Mouse (Mus musculus) midbrain, postnatal 0 days (tissue): ENCODE measurements around the gene Izumo1. TPM values are rescaled to one million over a fixed set of nuclear protein-coding genes. Genes with fewer than 3 reads are reported as not detected.
A peak's percentile ranks its signal among the peaks of the same experiment; 100 is the strongest.

Experiments
- ATAC-seq: fragments of 200-750 bp; cut with Nextera tagmentation; 2 replicates; pipeline ENCODE4 v1.8.0; 2017; ENCODE audit warnings: moderate number of reproducible peaks, mild to moderate bottlenecking, moderate TSS enrichment, moderate library complexity; ENCODE audit not compliant: low FRiP score
- DNase-seq: peaks from one replicate; pipeline ENCODE4 v3.0.0-alpha.2; 2015; ENCODE audit warnings: low spot score
- H3K27ac ChIP-seq: fragments of 300-500 bp; sonication (generic); 2 replicates; pipeline ENCODE4 v1.5.1; 2014; ENCODE audit warnings: low read depth, mild to moderate bottlenecking, low read length, mixed read lengths
- H3K27me3 ChIP-seq: fragments of 300-500 bp; sonication (generic); 2 replicates; pipeline ENCODE4 v1.6.1; 2014; ENCODE audit warnings: low read length, control low read depth, mixed read lengths; ENCODE audit not compliant: insufficient read depth
- H3K36me3 ChIP-seq: fragments of 300-500 bp; sonication (generic); 2 replicates; pipeline ENCODE4 v1.6.1; 2014; ENCODE audit warnings: low read length, control low read depth, mixed read lengths; ENCODE audit not compliant: insufficient read depth
- H3K4me1 ChIP-seq: fragments of 300-500 bp; sonication (generic); 2 replicates; pipeline ENCODE4 v1.6.1; 2014; ENCODE audit warnings: mild to moderate bottlenecking, control low read depth, antibody characterized with exemption, low read length, mixed read lengths; ENCODE audit not compliant: insufficient read depth
- H3K4me2 ChIP-seq: fragments of 300-500 bp; sonication (generic); 2 replicates; pipeline ENCODE4 v1.6.1; 2014; ENCODE audit warnings: low read depth, mild to moderate bottlenecking, low read length, mixed read lengths; ENCODE audit not compliant: poor library complexity, severe bottlenecking
- H3K4me3 ChIP-seq: fragments of 300-500 bp; sonication (generic); 2 replicates; pipeline ENCODE4 v1.5.1; 2014; ENCODE audit warnings: low read depth, mild to moderate bottlenecking, low read length, moderate library complexity
- H3K9ac ChIP-seq: fragments of 300-500 bp; sonication (generic); replicated peaks from 2 replicates; pipeline ENCODE4 v1.6.1; 2014; ENCODE audit warnings: mild to moderate bottlenecking, low read length, moderate library complexity, mixed read lengths; ENCODE audit not compliant: poor library complexity, severe bottlenecking
- H3K9me3 ChIP-seq: fragments of 300-500 bp; sonication (generic); 2 replicates; pipeline ENCODE4 v1.6.1; 2016; ENCODE audit warnings: low read length, control low read depth
- CTCF ChIP-seq: IDR thresholded peaks from 2 replicates; pipeline ENCODE4 v1.5.1; 2016; ENCODE audit warnings: antibody characterized with exemption, mild to moderate bottlenecking
- WGBS: fragments of 180-500 bp; shearing (Covaris S2); extraction: QIAGEN DNeasy Blood & Tissue Kit; methylation state at CpG from one replicate; pipeline ENCODE4 v1.1.7; 2014; 5-methylcytosine and 5-hydroxymethylcytosine counted together
- polyA plus RNA-seq: library from polyadenylated mRNA; unstranded; fragments of >200 nt; fragmentation: Nextera tagmentation; extraction: Ambion mirVana; gene quantifications from 2 replicates; pipeline ENCODE4 v1.2.1, GENCODE M21; 2015
- total RNA-seq: library from RNA; depleted of rRNA; stranded (reverse); fragments of >200 nt; gene quantifications from 2 replicates; pipeline ENCODE4 v1.2.3, GENCODE M21; 2014

The Izumo1 gene
- total and polyA plus RNA-seq, 2 experiments from 2014 or later = 0.11 TPM; not detected in 1

DNA sequence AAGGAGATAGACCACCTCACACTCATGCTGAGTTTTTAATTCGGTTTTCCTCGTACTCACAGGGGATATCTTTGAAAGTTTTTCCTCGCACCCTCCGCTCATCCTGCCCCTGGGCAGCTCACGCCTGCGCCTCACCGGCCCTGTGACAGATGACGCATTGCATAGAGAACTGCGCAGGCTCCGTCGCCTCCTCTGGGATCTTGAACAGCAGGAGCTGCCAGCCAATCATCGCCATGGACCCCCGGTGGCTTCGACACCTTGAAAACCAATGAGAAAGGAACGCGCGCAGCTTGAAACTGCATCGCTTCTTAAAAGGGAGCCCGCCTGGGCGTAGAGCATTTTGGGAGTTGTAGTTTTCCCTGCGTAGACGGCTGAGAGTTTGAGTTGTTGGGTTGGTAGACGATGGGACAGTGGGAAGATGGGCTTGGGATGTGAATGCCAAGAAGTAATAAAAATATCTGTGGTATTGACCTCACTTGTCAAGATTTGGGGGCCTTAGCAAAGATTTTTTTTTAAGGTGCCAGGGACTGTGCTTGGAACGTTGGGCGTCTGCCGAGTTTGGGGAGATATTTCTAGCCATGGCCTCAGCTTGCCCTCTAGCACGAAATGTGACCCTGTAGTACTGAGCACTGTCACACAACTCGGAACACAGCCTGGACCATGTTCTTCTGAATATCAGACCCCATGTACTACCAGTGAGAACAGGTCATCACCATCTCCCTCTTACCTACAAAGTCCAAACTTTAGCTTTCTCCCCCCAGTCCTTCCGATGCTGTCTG lies 17.2 kb downstream of the Izumo1 start:
- DNase-seq = peak; percentile 99
- H3K27ac ChIP-seq = peak overlapping the region; percentile 38; the same call in 1 of the 2 replicates
- peak; percentile 86 for ATAC-seq
- 21% methylated on average over 29 of the region's 29 CpGs for WGBS
- H3K9me3 ChIP-seq = no peaks in the 10 kb centered on the region
- H3K36me3 ChIP-seq = peaks cover 17% of the 10 kb centered on the region; the same call in 1 of the 2 replicates
- TF ChIP-seq CTCF = no peak
- H3K4me2 ChIP-seq = peak overlapping the region; percentile 49
- H3K9ac ChIP-seq = peak overlapping the region; percentile 14; the same call in 1 of the 2 replicates
- no peaks in the 10 kb centered on the region for H3K27me3 ChIP-seq
- peak overlapping the region; percentile 29; the same call in 1 of the 2 replicates for H3K4me3 ChIP-seq
- H3K4me1 ChIP-seq = peaks cover 11% of the 10 kb centered on the region; the same call in 1 of the 2 replicates

DNA sequence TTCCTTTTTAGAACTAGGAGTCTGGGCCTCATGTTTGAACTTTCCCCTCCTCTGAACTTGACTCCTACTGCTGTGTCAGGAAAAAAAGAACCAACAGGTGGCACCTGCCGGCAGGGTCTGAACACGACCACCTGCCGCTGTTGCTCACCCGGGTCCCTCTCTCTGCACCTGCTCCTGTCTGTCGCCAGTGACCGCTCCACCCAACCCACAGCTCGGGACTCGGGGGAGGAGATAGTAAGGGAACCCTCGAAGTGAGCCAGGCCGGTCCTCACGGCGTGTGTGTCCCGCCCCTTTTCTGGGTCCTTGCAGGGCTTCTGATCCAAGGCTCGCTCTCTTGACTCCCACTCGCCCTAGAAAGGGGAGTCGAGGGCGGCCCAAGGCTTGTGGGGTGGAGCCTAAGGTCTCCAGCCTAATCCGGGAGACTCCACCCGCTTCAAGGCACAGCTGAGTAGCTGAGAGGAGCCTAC lies 18.0 kb downstream of the Izumo1 start, which contains the start of gene Mamstr:
Gene Mamstr, plus strand, starts transcription at position 417 of the 467 bp plus-strand sequence.
- Histone ChIP-seq H3K27me3 (no peaks in the 10 kb centered on the region), H3K4me3 (no peak within 1 kb of the TSS), H3K9ac (no peak within 1 kb of the TSS), H3K4me1 (peaks cover 11% of the 10 kb centered on the region; the same call in 1 of the 2 replicates), H3K27ac (0 out of 2 replicates have a peak within 1 kb of the TSS, but pooled peaks have one; percentile 3), H3K4me2 (no peak within 1 kb of the TSS), H3K36me3 (peaks cover 17% of the 10 kb centered on the region; the same call in 1 of the 2 replicates), H3K9me3 (no peaks in the 10 kb centered on the region)
- DNase-seq (no peak), ATAC-seq (no peak)
- TF ChIP-seq CTCF = no peak
- 21% methylated on average over 19 of the region's 19 CpGs for WGBS

- Histone ChIP-seq H3K4me3 (no peak overlapping the region), H3K27me3 (no peaks in the 10 kb centered on the region), H3K27ac (0 out of 2 replicates have a peak overlapping the region, but pooled peaks have one; percentile 3), H3K9ac (no peak overlapping the region), H3K9me3 (no peaks in the 10 kb centered on the region), H3K4me2 (no peak overlapping the region), H3K36me3 (peaks cover 14% of the 10 kb centered on the region; the same call in 1 of the 2 replicates), H3K4me1 (peaks cover 14% of the 10 kb centered on the region; the same call in 1 of the 2 replicates)
- ATAC-seq (no peak), DNase-seq (no peak)
- 74% methylated on average over 19 of the region's 19 CpGs for WGBS
- no peak for TF ChIP-seq CTCF
Measured at GRCm38 (mm10) chr7:45640191-45640957, 18.8 kb downstream of the Izumo1 start.

DNA sequence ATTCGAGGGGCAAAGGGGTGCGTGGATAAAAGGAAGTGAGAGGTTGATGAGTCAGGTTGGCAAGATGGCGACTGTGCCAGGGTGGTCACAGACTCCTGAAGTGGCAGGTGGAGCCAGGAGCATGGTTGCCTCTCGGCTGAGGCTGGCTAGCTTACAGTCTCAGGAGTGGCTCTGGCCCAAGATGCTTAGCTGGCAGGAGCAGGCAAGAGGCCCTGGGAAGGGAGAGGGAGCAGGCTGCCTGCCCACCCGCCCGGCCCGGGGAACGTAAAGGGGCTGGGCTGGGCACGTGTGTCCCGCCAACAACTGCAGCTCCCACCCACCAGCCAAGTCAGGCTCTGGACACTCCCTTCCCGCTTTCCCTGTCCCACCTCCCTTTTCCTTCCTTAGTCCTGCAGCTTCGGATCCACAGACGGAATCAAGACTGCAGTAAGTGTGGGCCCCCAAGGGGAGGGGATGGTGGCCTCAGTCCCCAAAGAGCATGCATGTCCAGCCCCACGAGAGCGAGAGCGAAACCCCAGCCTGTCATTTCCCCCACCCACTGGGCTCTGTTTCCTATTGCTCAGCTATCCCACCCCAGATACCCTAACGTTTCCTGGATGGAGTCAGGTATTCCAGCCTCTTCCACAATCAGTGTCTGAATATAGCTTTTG lies 19.9 kb downstream of the Izumo1 start:
- Histone ChIP-seq H3K27me3 (no peaks in the 10 kb centered on the region), H3K9ac (no peak overlapping the region), H3K4me3 (no peak overlapping the region), H3K36me3 (peaks cover 8% of the 10 kb centered on the region; the same call in 1 of the 2 replicates), H3K27ac (no peak overlapping the region), H3K4me1 (peaks cover 14% of the 10 kb centered on the region; the same call in 1 of the 2 replicates), H3K4me2 (no peak overlapping the region), H3K9me3 (no peaks in the 10 kb centered on the region)
- TF ChIP-seq CTCF = no peak
- ATAC-seq (no peak), DNase-seq (peak; percentile 49)
- WGBS = 60% methylated on average over 17 of the region's 17 CpGs

DNA sequence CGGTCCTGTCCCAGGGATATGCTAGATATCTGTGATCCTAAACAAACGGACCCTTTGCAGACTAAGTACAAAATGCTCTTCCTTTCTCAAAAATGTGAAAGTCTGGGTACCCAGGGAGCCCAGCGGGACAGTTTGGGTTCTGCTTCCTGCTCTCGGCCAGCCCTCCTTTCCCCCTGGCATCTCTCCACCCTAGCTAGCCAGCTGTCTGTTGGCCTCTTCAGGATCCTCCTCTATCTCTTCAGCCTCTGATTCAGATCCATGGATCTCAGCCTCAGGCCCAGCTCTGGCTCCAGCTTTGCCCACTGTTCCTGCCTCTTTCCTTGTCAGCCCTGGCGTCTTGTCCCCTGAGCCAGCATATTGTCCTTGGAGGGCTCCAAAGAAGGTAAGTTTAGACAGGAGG lies 20.5 kb downstream of the Izumo1 start:
- no peak for TF ChIP-seq CTCF
- Histone ChIP-seq H3K4me1 (peaks cover 14% of the 10 kb centered on the region; the same call in 1 of the 2 replicates), H3K4me2 (no peak overlapping the region), H3K27ac (no peak overlapping the region), H3K4me3 (no peak overlapping the region), H3K9me3 (no peaks in the 10 kb centered on the region), H3K36me3 (peaks cover 3% of the 10 kb centered on the region; the same call in 1 of the 2 replicates), H3K9ac (no peak overlapping the region), H3K27me3 (no peaks in the 10 kb centered on the region)
- ATAC-seq (no peak), DNase-seq (no peak)
- 79% methylated on average over 5 of the region's 5 CpGs for WGBS
